Mouse (Mus musculus) cerebellum, adult 8-10 months (tissue): ENCODE measurements at regions not wholly inside any gene's neighbourhood (a gene's known extent, or its start where the extent isn't known, plus 50 kb on each side); places are given as distances from the start of the nearest gene placed in this dataset.
A peak's percentile ranks its signal among the peaks of the same experiment; 100 is the strongest.

Experiments used
- DNase-seq: peaks from one replicate; pipeline ENCODE4 v3.0.0; 2022

- DNase-seq = peak; percentile 27
Measured at GRCm38 (mm10) chr16:51315608-51316007, 715.4 kb upstream of the Cblb start.

- DNase-seq = no peak
Measured at GRCm38 (mm10) chr16:51332262-51332661, 698.8 kb upstream of the Cblb start.

GRCm38 (mm10) chr16:51334972-51335371 lies 696.1 kb upstream of the Cblb start:
- DNase-seq = no peak

GRCm38 (mm10) chr16:51347120-51347519 lies 683.9 kb upstream of the Cblb start:
- DNase-seq = no peak

- DNase-seq = no peak
Measured at GRCm38 (mm10) chr16:51352151-51352550, 678.9 kb upstream of the Cblb start.

GRCm38 (mm10) chr16:51353791-51354190 lies 677.2 kb upstream of the Cblb start:
- no peak for DNase-seq

- no peak for DNase-seq
Measured at GRCm38 (mm10) chr16:51370070-51370469, 661.0 kb upstream of the Cblb start.

- DNase-seq = no peak
Measured at GRCm38 (mm10) chr16:51386456-51386855, 644.6 kb upstream of the Cblb start.

- DNase-seq = no peak
Measured at GRCm38 (mm10) chr16:51387498-51387897, 643.5 kb upstream of the Cblb start.

- DNase-seq = no peak
Measured at GRCm38 (mm10) chr16:51393871-51394270, 637.2 kb upstream of the Cblb start.
